ENCODE assay signal across 8 mouse cellular contexts in the genomic region with DNA sequence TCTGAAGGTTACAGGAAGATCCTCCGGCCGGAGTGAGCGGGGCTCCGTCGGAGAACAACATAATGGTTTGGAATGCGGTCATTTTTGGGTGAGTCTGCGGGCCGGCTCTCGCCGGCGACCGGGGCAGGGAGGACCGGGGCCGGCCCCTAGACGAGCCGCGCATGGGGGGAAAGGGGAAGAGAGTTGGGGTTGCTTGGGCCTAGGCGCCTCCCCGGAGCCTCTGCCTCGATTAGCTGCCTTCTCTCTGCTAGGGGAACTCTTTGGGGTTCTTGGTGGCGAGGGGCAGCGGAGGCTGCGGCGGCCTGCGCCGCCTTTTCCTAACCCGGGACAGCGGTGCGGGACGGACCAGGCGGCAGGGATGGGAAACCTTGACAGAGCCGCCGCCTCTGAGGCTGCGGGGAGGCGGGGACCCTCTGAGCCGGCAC. TPM values are rescaled to one million over a fixed set of nuclear protein-coding genes. Genes with fewer than 3 reads are reported as not detected.
DNase-seq lines count a peak whose midpoint lies in the region; ATAC-seq and TF ChIP-seq lines count a peak whose summit lies in the region.

No protein-coding gene starts in this region.

- TF ChIP-seq POLR2A in ES-Bruce4 (IDR thresholded peaks at IDR 0.05; ENCODE audit: insufficient read depth, low read length): no peak

- no peak for TF ChIP-seq EP300 in ES-Bruce4 (IDR thresholded peaks at IDR 0.05; ENCODE audit: insufficient read depth, low read depth, low read length)

- peak; percentile 30; the same call in 1 of the 2 replicates for ATAC-seq in kidney, embryonic 14.5 days (ENCODE audit: low FRiP score, low TSS enrichment)
- peak; percentile 58 for ATAC-seq in embryonic facial prominence, embryonic 14.5 days (ENCODE audit: low read depth)
- no peak for ATAC-seq in intestine, embryonic 14.5 days (replicated peaks; ENCODE audit: low FRiP score, low TSS enrichment, low read depth)
- ATAC-seq in midbrain, embryonic 12.5 days (ENCODE audit: low FRiP score, low read depth): peak; percentile 64

- H3K27ac ChIP-seq in kidney, embryonic 14.5 days (ENCODE audit: low read depth, low read length): peak overlapping the region; percentile 69; the same call in 1 of the 2 replicates
- H3K27ac ChIP-seq in ES-Bruce4 (ENCODE audit: insufficient read depth, low read length): no peak overlapping the region
- H3K27ac ChIP-seq in embryonic facial prominence, embryonic 14.5 days (replicated peaks; ENCODE audit: low read depth, low read length): peak overlapping the region; percentile 79
- H3K27ac ChIP-seq in intestine, embryonic 14.5 days (ENCODE audit: low read depth): peak overlapping the region; percentile 43; the same call in 1 of the 2 replicates
- peak overlapping the region; percentile 84 for H3K27ac ChIP-seq in midbrain, embryonic 12.5 days (replicated peaks)

- no peaks in the 10 kb centered on the region for H3K4me1 ChIP-seq in kidney, embryonic 14.5 days (ENCODE audit: control insufficient read depth, insufficient read depth, low read length)
- no peaks in the 10 kb centered on the region for H3K4me1 ChIP-seq in ES-Bruce4 (ENCODE audit: control insufficient read depth, insufficient read depth, low read length)
- H3K4me1 ChIP-seq in embryonic facial prominence, embryonic 14.5 days (ENCODE audit: control insufficient read depth, insufficient read depth, low read length): no peaks in the 10 kb centered on the region
- H3K4me1 ChIP-seq in intestine, embryonic 14.5 days (replicated peaks; ENCODE audit: control insufficient read depth, insufficient read depth, low read length): no peaks in the 10 kb centered on the region; the same call in 1 of the 2 replicates
- peaks cover 6% of the 10 kb centered on the region; the same call in 1 of the 2 replicates for H3K4me1 ChIP-seq in midbrain, embryonic 12.5 days

- H3K27me3 ChIP-seq in kidney, embryonic 14.5 days (ENCODE audit: control insufficient read depth, insufficient read depth, low read length): no peaks in the 10 kb centered on the region
- H3K27me3 ChIP-seq in ES-Bruce4 (ENCODE audit: control insufficient read depth, insufficient read depth, low read length, poor library complexity, severe bottlenecking): no peaks in the 10 kb centered on the region
- H3K27me3 ChIP-seq in embryonic facial prominence, embryonic 14.5 days (replicated peaks; ENCODE audit: control insufficient read depth, insufficient read depth, low read length): no peaks in the 10 kb centered on the region; the same call in 1 of the 2 replicates
- H3K27me3 ChIP-seq in intestine, embryonic 14.5 days (replicated peaks; ENCODE audit: control insufficient read depth, insufficient read depth, low read length): no peaks in the 10 kb centered on the region
- H3K27me3 ChIP-seq in midbrain, embryonic 12.5 days: no peaks in the 10 kb centered on the region

- peak overlapping the region; percentile 67 for H3K4me3 ChIP-seq in kidney, embryonic 14.5 days (ENCODE audit: low read length)
- peak overlapping the region; percentile 94 for H3K4me3 ChIP-seq in ES-Bruce4 (ENCODE audit: low read depth, low read length)
- peak overlapping the region; percentile 62 for H3K4me3 ChIP-seq in embryonic facial prominence, embryonic 14.5 days (ENCODE audit: low read depth, low read length)
- H3K4me3 ChIP-seq in intestine, embryonic 14.5 days (ENCODE audit: low read depth, low read length): peak overlapping the region; percentile 56
- H3K4me3 ChIP-seq in midbrain, embryonic 12.5 days: peak overlapping the region; percentile 68

- intact Hi-C loops in left cerebral cortex, postnatal 10 days (cut with DNase I): no loop called here

- 15% methylated on average over 36 of the region's 36 CpGs for WGBS in kidney, embryonic 14.5 days
- 21% methylated on average over 13 of the region's 36 CpGs for WGBS in embryonic facial prominence, embryonic 14.5 days
- 18% methylated on average over 31 of the region's 36 CpGs for WGBS in intestine, embryonic 14.5 days
- 6% methylated on average over 36 of the region's 36 CpGs for WGBS in midbrain, embryonic 12.5 days

- no peaks in the 10 kb centered on the region; the same call in 1 of the 2 replicates for H3K36me3 ChIP-seq in kidney, embryonic 14.5 days (ENCODE audit: control insufficient read depth, insufficient read depth, low read length)
- peaks cover 7% of the 10 kb centered on the region for H3K36me3 ChIP-seq in ES-Bruce4 (ENCODE audit: control insufficient read depth, insufficient read depth, low read length, poor library complexity, severe bottlenecking)
- H3K36me3 ChIP-seq in embryonic facial prominence, embryonic 14.5 days (ENCODE audit: control insufficient read depth, insufficient read depth, low read length): 0 out of 2 replicates have a peak, but pooled peaks cover 6% of the 10 kb centered on the region
- H3K36me3 ChIP-seq in intestine, embryonic 14.5 days (ENCODE audit: control insufficient read depth, insufficient read depth, low read length): 0 out of 2 replicates have a peak, but pooled peaks cover 5% of the 10 kb centered on the region
- H3K36me3 ChIP-seq in midbrain, embryonic 12.5 days: no peaks in the 10 kb centered on the region

- peak overlapping the region; percentile 78 for H3K9ac ChIP-seq in kidney, embryonic 14.5 days (ENCODE audit: low read depth, low read length)
- H3K9ac ChIP-seq in ES-Bruce4 (ENCODE audit: low read depth, poor library complexity, severe bottlenecking): peak overlapping the region; percentile 95
- peak overlapping the region; percentile 80 for H3K9ac ChIP-seq in embryonic facial prominence, embryonic 14.5 days (ENCODE audit: low read depth, low read length)
- H3K9ac ChIP-seq in intestine, embryonic 14.5 days (ENCODE audit: low read length): peak overlapping the region; percentile 68
- H3K9ac ChIP-seq in midbrain, embryonic 12.5 days (replicated peaks): peak overlapping the region; percentile 76

- no peak for TF ChIP-seq CTCF in ES-Bruce4 (IDR thresholded peaks at IDR 0.05; ENCODE audit: low read depth, low read length)

- H3K4me2 ChIP-seq in kidney, embryonic 14.5 days (replicated peaks; ENCODE audit: low read depth, low read length): peak overlapping the region; percentile 50
- peak overlapping the region; percentile 55 for H3K4me2 ChIP-seq in embryonic facial prominence, embryonic 14.5 days (ENCODE audit: low read depth, low read length)
- peak overlapping the region; percentile 55 for H3K4me2 ChIP-seq in intestine, embryonic 14.5 days (ENCODE audit: low read length)
- peak overlapping the region; percentile 58 for H3K4me2 ChIP-seq in midbrain, embryonic 12.5 days (replicated peaks)

- no peak for DNase-seq in kidney, adult 8-10 months
- DNase-seq in embryonic facial prominence, embryonic 14.5 days (ENCODE audit: low spot score): no peak
- DNase-seq in intestine, embryonic 14.5 days (ENCODE audit: low spot score): no peak
- DNase-seq in left cerebral cortex, postnatal 10 days (ENCODE audit: extremely low spot score in 1 of 2, low spot score in 2 of 2): no peak
- DNase-seq in left cerebral cortex, adult 11 months (ENCODE audit: low spot score): no peak

- no peaks in the 10 kb centered on the region for H3K9me3 ChIP-seq in kidney, embryonic 14.5 days (ENCODE audit: control insufficient read depth, low read length)
- H3K9me3 ChIP-seq in ES-Bruce4 (replicated peaks; ENCODE audit: control insufficient read depth, insufficient read depth, low read length, poor library complexity, severe bottlenecking): no peaks in the 10 kb centered on the region
- no peaks in the 10 kb centered on the region for H3K9me3 ChIP-seq in embryonic facial prominence, embryonic 14.5 days (ENCODE audit: control insufficient read depth, low read length)
- H3K9me3 ChIP-seq in intestine, embryonic 14.5 days (ENCODE audit: control insufficient read depth, low read length): no peaks in the 10 kb centered on the region
- no peaks in the 10 kb centered on the region for H3K9me3 ChIP-seq in midbrain, embryonic 12.5 days

RNA-seq across cellular contexts. Expression of a gene that starts 0.8 kb away (rescaled TPM):
- 24.7 and 38.1 TPM in 2 replicates for polyA plus RNA-seq in kidney, embryonic 14.5 days (2014; fragmentation: Nextera tagmentation; extraction: Ambion mirVana)
- 20.2 and 20.7 TPM in 2 replicates for polyA plus RNA-seq in ES-Bruce4 (2011; ENCODE audit: insufficient read depth, insufficient read length, low read depth, missing spikeins)
- 31.9 and 33.9 TPM in 2 replicates for polyA plus RNA-seq in embryonic facial prominence, embryonic 14.5 days (2014; fragmentation: Nextera tagmentation; extraction: Ambion mirVana)
- 30.7 and 32.5 TPM in 2 replicates for polyA plus RNA-seq in intestine, embryonic 14.5 days (2014; fragmentation: Nextera tagmentation; extraction: Ambion mirVana)
- polyA plus RNA-seq in midbrain, embryonic 12.5 days (2016; fragmentation: Nextera tagmentation; extraction: Ambion mirVana): 28.1 and 32.3 TPM in 2 replicates
- 10 to 100 TPM; 30.2 to 32.3 TPM for total RNA-seq in left cerebral cortex, postnatal 10 days (2021)

RNA-seq across cellular contexts. Expression of a gene that starts 1.0 kb away (rescaled TPM):
- 114 and 127 TPM in 2 replicates for polyA plus RNA-seq in kidney, embryonic 14.5 days (2014; fragmentation: Nextera tagmentation; extraction: Ambion mirVana)
- polyA plus RNA-seq in ES-Bruce4 (2011; ENCODE audit: insufficient read depth, insufficient read length, low read depth, missing spikeins): 101 and 112 TPM in 2 replicates
- 124 and 125 TPM in 2 replicates for polyA plus RNA-seq in embryonic facial prominence, embryonic 14.5 days (2014; fragmentation: Nextera tagmentation; extraction: Ambion mirVana)
- 114 and 117 TPM in 2 replicates for polyA plus RNA-seq in intestine, embryonic 14.5 days (2014; fragmentation: Nextera tagmentation; extraction: Ambion mirVana)
- 110 TPM in 2 replicates for polyA plus RNA-seq in midbrain, embryonic 12.5 days (2016; fragmentation: Nextera tagmentation; extraction: Ambion mirVana)
- total RNA-seq in left cerebral cortex, postnatal 10 days (2021): 10 to 100 TPM; 61.7 to 63.9 TPM

RNA-seq across cellular contexts. Expression of a gene that starts 28.0 kb away (rescaled TPM):
- 2.8 and 3.7 TPM in 2 replicates for polyA plus RNA-seq in kidney, embryonic 14.5 days (2014; fragmentation: Nextera tagmentation; extraction: Ambion mirVana)
- polyA plus RNA-seq in ES-Bruce4 (2011; ENCODE audit: insufficient read depth, insufficient read length, low read depth, missing spikeins): 15.2 and 17.7 TPM in 2 replicates
- 2.6 and 2.7 TPM in 2 replicates for polyA plus RNA-seq in embryonic facial prominence, embryonic 14.5 days (2014; fragmentation: Nextera tagmentation; extraction: Ambion mirVana)
- polyA plus RNA-seq in intestine, embryonic 14.5 days (2014; fragmentation: Nextera tagmentation; extraction: Ambion mirVana): 3.3 and 3.6 TPM in 2 replicates
- polyA plus RNA-seq in midbrain, embryonic 12.5 days (2016; fragmentation: Nextera tagmentation; extraction: Ambion mirVana): 8.7 and 9.7 TPM in 2 replicates
- 10 to 100 TPM; 30.8 to 31.0 TPM for total RNA-seq in left cerebral cortex, postnatal 10 days (2021)
